Mouse (Mus musculus) ovary, postnatal 10 days (tissue): ENCODE results near the gene Dnm1l.
"Not testable (repeated sequence)": the region's sequence is repeated elsewhere in the genome, so short reads cannot be mapped to it uniquely, and the experiment has no call there.

Experiments used
- DNase-seq: peaks from one replicate; pipeline ENCODE4 v3.0.0; 2022; ENCODE audit warnings: low spot score

Gene Dnm1l

DNA sequence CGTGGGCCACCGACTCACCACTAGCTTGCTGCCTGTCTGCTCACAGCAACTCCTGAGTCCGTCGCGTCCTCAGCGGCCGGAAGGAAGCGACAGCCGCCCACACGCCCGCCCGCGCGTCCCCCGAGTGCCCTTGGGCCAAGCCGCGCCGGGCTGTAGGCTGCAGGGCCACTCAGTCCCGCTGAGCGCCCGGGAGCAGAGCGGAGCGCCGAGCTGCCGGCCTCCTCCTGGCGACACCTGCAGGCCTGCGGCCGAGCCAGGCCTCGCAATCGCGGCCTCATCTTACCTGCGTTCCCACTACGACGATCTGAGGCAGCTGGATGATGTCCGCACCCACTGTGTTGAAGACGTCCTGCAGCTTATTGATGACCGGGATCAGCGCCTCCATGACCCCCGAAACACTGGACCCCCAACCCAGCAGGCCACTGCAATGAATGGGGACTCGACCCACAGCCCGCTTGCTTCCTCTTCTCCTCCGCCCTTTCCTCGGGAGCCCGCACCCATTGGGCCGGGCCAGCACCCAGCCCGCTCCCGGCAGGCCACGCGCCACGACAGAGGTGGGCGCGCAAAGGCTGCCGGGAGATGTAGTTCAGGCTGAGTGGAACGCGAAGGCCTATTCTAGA is at the start of gene Dnm1l:
Gene Dnm1l (minus strand): TSS at position 479 of the 620 bp plus-strand sequence.
- peak; percentile 80 for DNase-seq

DNA sequence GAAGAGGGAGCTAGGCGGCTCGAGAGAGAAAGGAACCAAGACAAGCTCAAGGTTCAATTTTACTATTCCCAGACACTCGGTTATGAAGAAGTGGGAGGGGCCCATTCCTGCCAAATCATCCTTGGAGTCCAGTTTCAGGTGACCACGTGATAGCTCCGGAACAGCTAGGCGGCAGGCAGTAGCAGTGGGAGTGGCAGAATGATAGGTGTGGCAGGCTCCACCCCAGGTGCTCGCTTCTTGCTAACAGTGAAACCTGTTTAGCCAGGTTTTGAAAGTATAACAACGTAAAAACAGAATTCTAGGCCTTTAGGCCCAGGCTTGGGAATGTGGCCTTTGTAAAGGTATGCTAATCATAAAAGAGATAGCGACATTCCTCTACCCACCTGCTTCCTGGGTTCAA is 8.5 kb upstream of the Dnm1l start:
- not testable (repeated sequence) for DNase-seq

DNA sequence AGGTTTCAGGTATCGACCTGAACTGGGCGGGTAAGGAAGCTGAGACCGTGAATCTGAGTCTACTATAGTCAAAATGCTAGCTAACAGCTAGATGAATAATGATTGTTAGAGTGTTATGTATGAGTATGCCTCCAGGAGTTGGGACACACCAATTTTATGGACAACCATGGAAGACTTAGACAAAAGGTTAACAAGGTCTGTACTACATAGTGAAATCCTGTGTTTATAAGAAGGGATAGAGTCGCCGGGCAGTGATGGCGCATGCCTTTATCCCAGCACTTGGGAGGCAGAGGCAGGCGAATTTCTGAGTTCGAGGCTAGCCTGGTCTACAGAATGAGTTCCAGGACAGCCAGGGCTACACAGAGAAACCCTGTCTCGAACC is 333 bp upstream of the Dnm1l start:
- not testable (repeated sequence) for DNase-seq

DNA sequence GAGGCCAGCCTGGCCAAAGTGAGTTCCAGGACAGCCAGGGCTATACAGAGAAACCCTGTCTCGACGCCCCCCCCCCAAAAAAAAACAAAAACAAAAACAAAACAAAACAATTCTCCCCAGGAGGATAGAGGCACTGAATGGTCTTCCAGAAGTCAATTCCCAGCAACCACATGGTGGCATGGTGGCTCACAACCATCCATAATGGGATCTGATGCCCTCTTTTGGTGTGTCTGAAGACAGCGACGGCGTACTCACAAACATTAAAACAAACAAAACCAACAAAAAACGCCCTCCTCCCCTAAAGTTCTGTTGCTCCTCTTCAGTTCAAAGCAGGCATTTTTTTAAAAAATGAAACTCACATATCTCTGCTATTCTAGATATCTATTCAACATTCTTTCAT is 851 bp downstream of the Dnm1l start:
- DNase-seq, result no peak

DNA sequence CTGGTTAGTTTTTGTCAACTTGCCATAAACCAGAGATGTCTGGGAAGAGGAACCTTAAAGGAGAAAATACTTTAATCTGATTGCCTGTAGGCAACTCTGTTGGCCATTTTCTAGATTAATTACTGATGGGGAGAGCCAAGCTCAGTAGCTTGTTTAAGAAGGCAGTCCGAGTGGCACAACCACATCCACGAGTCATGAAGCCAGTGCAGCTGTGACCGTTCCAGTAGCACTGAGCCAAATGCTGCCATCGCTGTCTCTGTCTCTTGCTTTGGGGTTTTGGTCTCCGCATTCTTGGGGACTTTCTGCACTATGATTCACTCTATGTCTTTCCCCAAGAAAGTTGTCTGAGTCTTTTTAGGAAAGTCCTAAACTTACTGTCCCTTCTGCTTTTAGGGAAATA is 12.3 kb downstream of the Dnm1l start:
- DNase-seq, result no peak

DNA sequence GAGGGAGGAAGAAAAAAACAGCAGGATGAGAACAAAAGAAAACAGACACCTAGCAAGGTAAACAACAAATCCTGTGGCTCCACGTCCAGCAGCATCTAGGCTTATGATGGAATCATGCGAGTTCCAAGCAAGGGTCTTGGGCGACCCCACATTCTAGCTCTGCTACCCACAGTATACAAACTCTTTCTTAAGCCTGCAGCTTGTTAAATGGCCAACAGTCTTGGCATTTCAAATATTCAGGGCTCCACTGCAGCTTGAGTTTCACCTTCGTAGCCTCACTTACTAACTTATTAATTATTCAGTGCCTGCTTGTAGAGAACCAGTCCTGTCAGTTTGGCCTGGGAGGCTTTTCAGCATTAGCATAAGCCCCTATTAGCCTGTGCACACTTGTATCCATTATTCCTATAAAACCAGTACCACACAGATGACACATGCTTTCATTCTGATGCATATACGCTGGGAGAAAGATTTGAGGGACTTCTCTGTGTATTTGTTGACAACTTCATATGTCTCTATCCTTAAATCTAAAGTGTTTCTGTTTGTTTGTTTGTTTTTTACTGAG is 32.9 kb downstream of the Dnm1l start:
- no peak for DNase-seq

DNA sequence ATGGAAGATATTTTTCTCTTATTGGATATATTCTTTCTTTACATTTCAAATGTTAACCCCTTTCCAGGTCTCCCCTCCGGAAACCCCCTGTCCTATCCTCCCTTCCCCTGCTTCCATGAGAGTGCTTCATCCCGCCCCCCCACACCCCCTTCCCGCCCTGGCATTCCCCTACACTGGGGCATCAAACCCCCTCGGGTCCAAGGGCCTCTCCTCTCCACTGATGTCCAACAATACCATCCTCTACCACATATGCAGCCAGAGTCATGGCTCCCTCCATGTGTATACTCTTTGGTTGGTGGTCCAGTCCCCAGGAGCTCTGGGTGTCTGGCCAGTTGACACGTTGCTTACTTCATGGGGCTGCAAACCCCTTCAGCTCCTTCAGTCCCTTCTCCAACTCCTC is 47.4 kb downstream of the Dnm1l start:
- DNase-seq, result no peak

DNA sequence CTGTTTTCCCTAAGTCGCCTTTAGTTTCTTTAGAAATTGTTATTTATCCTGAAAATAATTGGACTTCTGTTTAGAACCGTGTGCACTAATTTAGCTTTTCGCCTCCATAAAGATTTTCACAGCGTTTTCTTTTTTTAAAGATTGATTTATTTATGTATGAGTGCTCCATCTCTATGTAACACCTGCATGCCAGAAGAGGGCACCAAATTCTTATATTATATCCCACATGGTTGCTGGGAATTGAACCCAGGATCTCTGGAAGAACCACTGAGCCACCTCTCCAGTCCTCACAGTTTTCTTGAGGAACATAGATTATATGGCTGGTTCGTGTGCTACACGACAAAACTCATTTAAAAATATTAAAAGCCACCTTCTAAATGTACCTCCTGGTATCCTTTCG is 54.9 kb downstream of the Dnm1l start:
- DNase-seq, result no peak

DNA sequence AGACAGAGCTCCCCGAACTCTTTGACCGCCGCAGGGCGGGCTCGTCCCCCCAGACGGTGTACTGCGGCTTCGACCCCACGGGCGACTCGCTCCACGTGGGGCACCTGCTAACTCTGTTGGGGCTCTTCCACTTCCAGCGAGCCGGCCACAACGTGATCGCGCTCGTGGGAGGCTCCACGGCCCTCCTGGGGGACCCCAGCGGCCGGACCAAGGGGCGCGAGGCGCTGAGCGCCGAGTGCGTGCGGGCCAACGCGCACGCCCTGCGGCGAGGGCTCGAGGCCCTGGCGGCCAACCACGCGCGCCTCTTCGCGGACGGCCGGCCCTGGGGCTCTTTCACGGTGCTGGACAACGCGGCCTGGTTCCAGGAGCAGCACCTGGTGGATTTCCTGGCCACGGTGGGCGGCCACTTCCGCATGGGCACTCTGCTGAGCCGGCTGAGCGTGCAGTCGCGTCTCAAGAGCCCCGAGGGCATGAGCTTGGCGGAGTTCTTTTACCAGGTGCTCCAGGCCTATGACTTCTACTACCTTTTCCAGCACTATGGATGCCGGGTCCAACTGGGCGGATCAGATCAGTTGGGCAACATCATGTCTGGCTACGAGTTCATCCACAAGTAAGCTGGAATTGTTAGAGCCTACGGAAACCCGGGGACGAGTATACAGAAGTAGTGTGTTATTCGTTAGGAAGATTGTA is 55.5 kb downstream of the Dnm1l start:
- peak; percentile 22 for DNase-seq

DNA sequence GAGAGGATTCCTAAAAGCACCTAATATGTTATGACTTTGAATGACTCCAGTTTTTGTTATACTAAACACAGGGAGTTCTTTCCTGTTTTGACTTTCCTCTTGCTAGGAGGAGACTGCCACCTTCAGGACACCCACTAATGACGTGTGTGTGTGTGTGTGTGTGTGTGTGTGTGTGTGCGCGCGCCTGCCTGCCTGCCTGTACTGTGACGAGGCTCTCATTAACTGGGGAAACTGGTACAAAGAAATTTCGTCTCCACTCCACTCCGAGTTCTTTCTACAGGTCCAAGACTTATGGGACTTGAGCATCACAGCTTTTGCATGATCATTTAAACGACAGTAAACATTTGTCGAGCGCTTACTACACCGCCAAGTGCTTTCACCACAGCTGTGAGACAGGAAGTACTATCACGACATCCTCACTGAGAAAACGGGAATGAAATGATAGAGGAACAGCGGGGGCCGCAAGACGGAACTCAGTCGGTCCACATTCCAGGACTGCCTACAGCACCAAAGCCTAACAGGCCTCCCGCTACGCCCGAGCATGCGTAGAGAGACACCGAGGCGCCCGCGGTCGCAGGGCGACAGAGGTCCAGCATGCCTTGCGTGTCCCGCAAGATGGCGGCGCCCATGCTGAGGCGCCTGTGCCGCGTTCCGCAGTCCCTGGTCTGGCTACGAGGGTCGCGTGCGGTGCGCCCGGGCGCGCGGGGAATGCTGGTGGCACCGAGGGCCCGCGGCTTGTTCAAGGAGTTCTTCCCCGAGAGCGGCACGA is 56.2 kb downstream of the Dnm1l start, which contains the start of gene Yars2:
Gene Yars2 (plus strand): TSS at position 597 of the 769 bp plus-strand sequence.
- DNase-seq, result peak; percentile 81

DNA sequence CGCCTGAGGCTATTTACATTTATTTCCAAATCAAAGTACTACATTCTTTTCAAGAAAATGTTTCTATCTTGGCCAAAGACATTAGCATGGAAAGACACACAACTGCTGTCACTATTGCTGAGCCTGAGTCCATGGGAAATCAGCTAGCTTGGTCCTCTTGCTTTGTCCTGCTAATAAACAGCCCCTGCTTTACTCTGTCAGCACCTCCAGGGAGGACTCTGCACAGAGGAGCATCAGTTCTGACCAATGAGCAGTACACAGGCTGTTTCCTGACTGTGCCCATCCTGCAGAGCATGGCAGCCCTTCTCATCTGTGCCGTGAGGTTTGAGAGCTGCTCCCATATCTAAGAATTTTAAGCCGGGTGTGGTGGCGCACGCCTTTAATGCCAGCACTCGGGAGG is 85.0 kb downstream of the Dnm1l start:
- no peak for DNase-seq

DNA sequence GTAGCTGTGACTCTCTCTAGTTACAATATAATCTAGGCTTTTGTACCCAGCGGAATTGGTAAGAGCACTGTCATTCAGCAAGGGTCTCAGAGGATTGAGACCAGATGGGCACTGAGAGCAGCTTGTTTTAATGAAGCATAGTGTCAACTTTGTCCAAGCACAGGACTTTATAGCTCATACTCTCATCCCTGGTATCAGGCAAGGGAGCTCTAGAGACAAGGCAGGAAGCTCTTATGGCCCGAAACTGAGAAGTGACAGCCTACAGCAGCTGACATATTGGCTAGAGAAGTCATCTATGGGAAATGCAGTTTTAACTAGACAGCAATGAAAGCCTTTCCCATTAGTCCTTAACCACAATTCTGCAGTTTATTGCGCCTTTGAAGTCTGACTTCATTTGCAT is 85.8 kb downstream of the Dnm1l start:
- DNase-seq, result no peak

DNA sequence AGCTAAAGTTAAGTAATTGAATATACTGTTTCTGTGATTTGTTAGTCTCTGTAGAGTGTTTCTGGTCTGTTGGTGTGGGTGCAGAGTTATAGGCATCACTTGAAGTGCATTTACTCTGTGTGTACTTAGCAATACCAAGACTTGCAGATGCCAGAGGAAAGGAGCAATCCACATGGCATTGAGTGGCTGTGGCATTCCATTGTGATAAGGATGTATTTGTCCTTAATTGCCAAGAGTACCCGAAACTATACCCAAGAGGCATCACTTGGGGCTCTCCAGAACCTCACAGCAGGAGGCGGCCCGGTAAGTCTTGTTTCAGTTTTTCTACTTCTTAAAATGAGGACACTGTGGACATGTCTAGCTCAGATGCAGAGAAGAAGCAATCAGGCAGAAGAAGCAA is 96.3 kb downstream of the Dnm1l start:
- no peak for DNase-seq
